Mouse (Mus musculus): ENCODE results near the gene Txn2. TPM values are rescaled to one million over a fixed set of nuclear protein-coding genes. Genes with fewer than 3 reads are reported as not detected.

Gene Txn2
- polyA plus RNA-seq, 1 experiment from 2014 or later, result 215 TPM

DNA sequence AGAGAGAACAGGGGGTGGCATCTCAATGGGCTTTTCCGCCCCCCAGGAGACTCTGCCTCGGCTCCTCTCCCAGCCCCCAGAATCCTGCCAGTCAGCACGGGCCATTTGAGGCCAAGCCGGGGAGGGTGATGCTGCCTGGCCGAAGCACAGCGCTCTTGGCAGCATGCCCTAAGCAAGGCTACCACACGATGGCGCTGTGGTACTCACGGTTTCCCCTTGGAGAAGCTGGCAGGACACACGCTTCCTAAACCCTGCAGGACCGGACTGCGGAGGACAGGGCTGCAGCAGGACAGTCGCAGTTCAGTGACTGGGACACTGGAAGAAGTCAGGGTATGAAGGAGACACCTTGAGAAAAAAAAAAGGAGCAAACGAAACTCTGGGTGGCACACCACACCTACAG, 5.0 kb upstream of the Txn2 start:
- 0 out of 2 replicates have a peak, but pooled peaks have one; percentile 27 for ATAC-seq (ENCODE audit: insufficient number of reproducible peaks, insufficient read depth, low FRiP score, low TSS enrichment, low read depth)
- no peak overlapping the region for H3K27ac ChIP-seq
- H3K9ac ChIP-seq (replicated peaks), result no peak overlapping the region; the same call in 1 of the 2 replicates
- no peaks in the 10 kb centered on the region for H3K36me3 ChIP-seq
- H3K27me3 ChIP-seq, result peaks cover 5% of the 10 kb centered on the region; the same call in 1 of the 2 replicates
- H3K9me3 ChIP-seq, result no peaks in the 10 kb centered on the region
- H3K4me3 ChIP-seq (replicated peaks), result no peak overlapping the region
- WGBS, result under 1% methylated on average over 14 of the region's 14 CpGs
- H3K4me1 ChIP-seq (replicated peaks), result peaks cover 13% of the 10 kb centered on the region
- H3K4me2 ChIP-seq, result peak overlapping the region; percentile 38

DNA sequence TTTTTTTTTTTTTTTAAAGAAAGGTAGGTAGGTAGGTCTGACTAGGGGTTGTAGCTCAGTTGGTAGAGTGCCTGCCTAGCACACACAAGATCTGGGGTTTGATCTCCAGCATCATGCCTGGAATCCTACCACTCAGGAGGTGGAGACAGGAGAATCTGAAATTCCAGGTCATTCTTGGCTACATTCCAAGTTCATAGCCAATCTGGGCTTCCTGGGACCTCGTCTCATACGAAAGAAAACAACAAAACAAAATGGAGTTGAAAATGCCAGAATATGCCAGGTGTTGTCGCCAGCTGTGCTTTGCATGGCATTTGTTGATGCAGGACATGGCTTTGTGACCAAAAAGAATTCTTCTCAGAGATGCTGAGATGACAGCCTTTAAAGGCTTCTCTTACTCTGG, 4.4 kb upstream of the Txn2 start:
- no peak overlapping the region for H3K27ac ChIP-seq
- 78% methylated on average over 3 of the region's 3 CpGs for WGBS

DNA sequence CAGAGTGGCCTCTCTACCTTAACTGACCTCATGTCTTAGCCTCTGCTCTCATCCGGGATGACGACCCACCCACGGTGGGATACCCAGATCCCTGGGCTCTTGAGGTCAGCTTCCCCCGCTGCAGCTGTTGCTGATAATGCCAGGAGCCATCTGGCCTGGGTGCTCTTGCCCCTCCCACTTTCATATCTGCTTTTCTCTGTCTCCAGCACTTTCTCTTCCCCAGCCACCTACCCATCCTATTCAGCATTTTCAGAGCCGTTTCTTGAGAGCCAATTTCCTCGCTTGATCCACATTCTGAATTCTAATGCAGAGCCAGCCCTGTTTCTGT, 2.8 kb upstream of the Txn2 start:
- 55% methylated on average over 6 of the region's 6 CpGs for WGBS
- ATAC-seq (ENCODE audit: insufficient number of reproducible peaks, insufficient read depth, low FRiP score, low TSS enrichment, low read depth), result no peak
- Histone ChIP-seq H3K9me3 (no peaks in the 10 kb centered on the region), H3K4me1 (replicated peaks) (peaks cover 21% of the 10 kb centered on the region), H3K36me3 (peaks cover 12% of the 10 kb centered on the region), H3K4me2 (no peak overlapping the region), H3K9ac (replicated peaks) (no peak overlapping the region), H3K4me3 (replicated peaks) (no peak overlapping the region), H3K27ac (no peak overlapping the region), H3K27me3 (peaks cover 5% of the 10 kb centered on the region; the same call in 1 of the 2 replicates)

More for the DNA sequence above, 4.4 kb upstream of the Txn2 start:
- Histone ChIP-seq H3K9me3 (no peaks in the 10 kb centered on the region), H3K4me1 (replicated peaks) (peaks cover 13% of the 10 kb centered on the region), H3K4me3 (replicated peaks) (no peak overlapping the region), H3K9ac (replicated peaks) (no peak overlapping the region; the same call in 1 of the 2 replicates), H3K4me2 (peak overlapping the region; percentile 38; the same call in 1 of the 2 replicates), H3K36me3 (no peaks in the 10 kb centered on the region), H3K27me3 (peaks cover 5% of the 10 kb centered on the region; the same call in 1 of the 2 replicates)
- ATAC-seq (ENCODE audit: insufficient number of reproducible peaks, insufficient read depth, low FRiP score, low TSS enrichment, low read depth), result no peak

DNA sequence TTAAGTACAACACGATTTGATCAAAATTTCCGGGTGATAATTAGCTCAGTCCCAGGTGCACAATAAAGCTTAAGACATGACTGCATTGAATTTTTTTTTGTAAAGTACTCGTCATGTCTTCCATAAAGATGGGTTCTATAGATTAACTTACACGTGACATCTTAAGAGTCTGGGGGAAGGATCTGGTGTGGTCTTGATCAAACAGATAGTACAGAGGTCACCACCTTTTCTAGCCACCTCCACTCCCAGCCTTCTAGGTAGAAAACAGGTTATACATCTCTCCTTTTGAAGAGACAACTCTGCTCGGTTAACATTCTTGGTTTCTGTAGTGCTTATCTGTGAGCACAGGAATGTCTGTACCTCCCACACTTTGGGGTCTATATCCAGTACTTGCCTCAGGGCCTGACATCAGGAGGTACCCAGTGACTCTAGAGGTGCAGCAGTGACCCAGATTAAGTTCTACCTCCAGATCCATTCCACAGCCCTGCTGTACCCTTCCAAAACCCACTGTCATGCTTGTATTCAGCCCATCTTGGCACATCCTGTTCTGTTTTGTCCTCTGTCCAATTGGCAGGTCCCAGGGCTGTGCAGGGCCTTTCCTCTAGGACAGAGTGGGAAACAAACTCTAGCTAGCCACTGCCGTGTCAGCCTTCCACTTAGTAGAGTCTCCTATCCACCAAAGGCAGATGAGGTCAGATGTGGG, 2.3 kb upstream of the Txn2 start:
- 74% methylated on average over 6 of the region's 6 CpGs for WGBS
- Histone ChIP-seq H3K27ac (no peak overlapping the region), H3K9ac (replicated peaks) (no peak overlapping the region), H3K36me3 (peaks cover 17% of the 10 kb centered on the region), H3K4me2 (no peak overlapping the region), H3K9me3 (no peaks in the 10 kb centered on the region), H3K4me1 (replicated peaks) (peaks cover 21% of the 10 kb centered on the region), H3K4me3 (replicated peaks) (no peak overlapping the region), H3K27me3 (peaks cover 5% of the 10 kb centered on the region; the same call in 1 of the 2 replicates)
- no peak for ATAC-seq (ENCODE audit: insufficient number of reproducible peaks, insufficient read depth, low FRiP score, low TSS enrichment, low read depth)

DNA sequence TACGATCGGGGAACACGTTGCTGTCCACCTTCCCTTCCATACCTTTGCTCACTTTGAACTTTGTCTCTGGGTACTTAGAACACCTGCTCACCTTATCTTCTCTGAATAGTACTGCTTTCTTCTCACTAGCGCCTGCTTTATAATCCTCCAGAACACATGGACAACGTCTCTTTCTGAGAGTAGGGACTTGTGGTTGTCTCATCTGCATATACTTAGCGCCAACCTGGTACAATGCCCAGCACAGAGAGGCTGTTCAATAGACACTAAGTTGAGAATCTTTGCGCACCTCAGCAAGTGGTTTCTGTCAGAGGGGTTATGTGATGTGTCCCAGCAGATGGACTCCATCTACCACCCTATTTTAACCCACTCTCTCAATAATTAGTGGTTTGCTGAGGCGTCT, 998 bp upstream of the Txn2 start:
- 52% methylated on average over 8 of the region's 8 CpGs for WGBS
- Histone ChIP-seq H3K36me3 (peaks cover 28% of the 10 kb centered on the region), H3K4me1 (replicated peaks) (peaks cover 21% of the 10 kb centered on the region), H3K9me3 (no peaks in the 10 kb centered on the region), H3K27ac (no peak overlapping the region), H3K9ac (replicated peaks) (0 out of 2 replicates have a peak overlapping the region, but pooled peaks have one; percentile 68), H3K4me2 (peak overlapping the region; percentile 77), H3K27me3 (peaks cover 5% of the 10 kb centered on the region; the same call in 1 of the 2 replicates), H3K4me3 (replicated peaks) (peak overlapping the region; percentile 71)
- no peak for ATAC-seq (ENCODE audit: insufficient number of reproducible peaks, insufficient read depth, low FRiP score, low TSS enrichment, low read depth)

DNA sequence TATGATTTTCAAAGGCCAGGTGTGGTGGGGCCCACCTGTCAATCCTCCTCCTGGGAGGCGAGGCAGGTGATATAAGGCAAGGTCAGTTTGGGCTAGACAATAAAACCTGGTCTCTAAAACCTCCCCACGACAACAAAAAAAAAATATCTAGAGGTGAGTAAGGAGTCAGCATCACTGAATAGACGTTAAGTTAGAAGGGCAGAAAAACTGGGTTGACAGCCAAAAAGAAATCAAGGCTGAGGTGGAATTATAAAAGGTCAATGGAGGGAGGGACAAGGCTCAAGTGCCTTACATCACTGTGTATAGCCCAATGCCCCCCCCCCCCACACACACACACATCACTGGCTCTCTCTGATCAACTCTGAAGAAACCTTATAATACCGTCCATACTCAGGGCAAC, 715 bp downstream of the Txn2 start:
- 21% methylated on average over 4 of the region's 4 CpGs for WGBS
- peaks cover 18% of the 10 kb centered on the region for H3K4me1 ChIP-seq (replicated peaks)
- H3K36me3 ChIP-seq, result peaks cover 45% of the 10 kb centered on the region
- ATAC-seq (ENCODE audit: insufficient number of reproducible peaks, insufficient read depth, low FRiP score, low TSS enrichment, low read depth), result no peak
- H3K4me2 ChIP-seq, result peak overlapping the region; percentile 77
- H3K9ac ChIP-seq (replicated peaks), result peak overlapping the region; percentile 73
- no peaks in the 10 kb centered on the region for H3K9me3 ChIP-seq
- H3K27me3 ChIP-seq, result no peaks in the 10 kb centered on the region
- H3K27ac ChIP-seq, result no peak overlapping the region
- H3K4me3 ChIP-seq (replicated peaks), result peak overlapping the region; percentile 71

DNA sequence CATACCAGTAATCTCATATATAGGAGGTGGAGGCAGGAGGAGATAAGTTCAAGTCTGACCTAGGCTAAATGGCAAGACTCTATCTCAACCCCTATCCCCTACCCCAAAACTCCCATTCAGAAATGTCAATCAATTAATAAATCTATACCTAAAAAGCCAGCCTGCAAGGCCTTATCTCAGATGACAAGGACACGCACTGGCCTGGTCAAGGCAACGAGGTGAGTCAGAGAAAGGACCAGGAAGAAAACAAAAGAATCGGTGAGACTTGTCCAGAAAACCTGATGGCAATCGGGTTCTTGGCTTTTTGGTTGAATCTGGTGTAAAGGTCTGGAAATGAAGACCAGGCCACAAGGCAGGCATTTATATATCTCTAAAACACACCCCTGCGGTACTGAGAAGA, 1.9 kb downstream of the Txn2 start:
- no peaks in the 10 kb centered on the region for H3K27me3 ChIP-seq
- WGBS, result 97% methylated on average over 5 of the region's 5 CpGs
- no peaks in the 10 kb centered on the region for H3K9me3 ChIP-seq
- H3K9ac ChIP-seq (replicated peaks), result no peak overlapping the region
- H3K4me1 ChIP-seq (replicated peaks), result peaks cover 18% of the 10 kb centered on the region
- H3K27ac ChIP-seq, result no peak overlapping the region
- no peak overlapping the region for H3K4me2 ChIP-seq
- no peak for ATAC-seq (ENCODE audit: insufficient number of reproducible peaks, insufficient read depth, low FRiP score, low TSS enrichment, low read depth)
- H3K4me3 ChIP-seq (replicated peaks), result 0 out of 2 replicates have a peak overlapping the region, but pooled peaks have one; percentile 71
- H3K36me3 ChIP-seq, result peaks cover 57% of the 10 kb centered on the region

DNA sequence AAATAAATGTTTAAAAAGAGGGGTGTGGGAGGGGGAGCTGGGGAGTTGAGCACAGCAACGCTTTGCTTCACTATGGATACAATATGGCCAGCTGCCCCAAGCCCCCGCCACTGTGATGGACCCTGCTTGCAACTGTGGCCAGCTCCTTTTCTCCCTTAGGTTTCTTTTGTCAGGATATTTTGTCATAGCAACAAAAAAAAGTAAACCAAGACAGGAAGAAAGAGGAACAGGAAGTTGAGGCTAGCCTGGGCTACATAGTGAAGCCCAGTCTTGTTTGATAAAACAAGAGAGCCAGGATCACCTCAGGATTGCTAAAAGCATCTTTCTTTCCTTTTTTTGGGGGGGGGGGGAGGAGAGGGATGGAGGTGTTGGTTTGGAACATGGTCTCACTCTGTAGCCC, 3.6 kb downstream of the Txn2 start:
- WGBS, result 95% methylated on average over 2 of the region's 2 CpGs
- no peak overlapping the region for H3K27ac ChIP-seq

DNA sequence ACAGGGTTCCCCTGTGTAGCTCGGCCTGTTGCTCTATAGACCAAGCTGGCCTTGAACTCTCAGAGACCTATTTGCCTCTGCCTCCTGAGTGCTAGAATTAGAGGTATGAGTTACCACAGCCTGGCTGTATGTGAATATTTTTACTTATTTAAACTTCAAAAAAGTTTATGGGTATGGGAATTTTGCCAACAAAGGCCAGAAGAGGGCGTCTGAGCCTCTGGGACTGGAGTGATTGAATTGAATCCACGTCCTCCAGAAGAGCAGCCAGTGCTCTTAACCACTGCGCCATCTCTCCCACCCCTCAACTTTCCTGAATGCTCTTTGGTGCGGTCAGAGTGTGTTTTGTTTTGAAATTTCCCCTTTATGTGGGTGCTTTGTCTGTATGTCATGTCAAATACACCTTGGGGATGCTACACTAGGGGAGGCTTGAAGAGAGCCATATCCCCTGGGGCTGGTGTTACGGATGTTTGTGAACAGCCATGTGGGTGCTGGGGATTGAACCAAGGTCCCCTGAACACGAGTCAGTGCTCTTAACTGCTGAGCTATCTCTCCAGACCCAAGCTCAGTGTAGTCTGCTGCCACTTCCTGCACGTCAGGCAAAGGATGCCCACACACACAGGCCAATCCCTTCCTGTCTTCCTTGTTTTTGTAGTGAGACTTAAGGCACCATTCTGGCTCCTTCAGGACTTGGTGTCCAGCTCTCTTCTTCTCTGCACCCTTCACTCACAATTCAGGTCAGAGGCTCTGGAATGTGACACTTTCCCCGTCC, 5.4 kb downstream of the Txn2 start:
- WGBS, result 68% methylated on average over 9 of the region's 9 CpGs
- Histone ChIP-seq H3K36me3 (peaks cover 84% of the 10 kb centered on the region), H3K4me3 (replicated peaks) (no peak overlapping the region), H3K27me3 (no peaks in the 10 kb centered on the region), H3K9me3 (no peaks in the 10 kb centered on the region), H3K4me2 (no peak overlapping the region), H3K9ac (replicated peaks) (no peak overlapping the region), H3K4me1 (replicated peaks) (peaks cover 11% of the 10 kb centered on the region), H3K27ac (no peak overlapping the region)
- no peak for ATAC-seq (ENCODE audit: insufficient number of reproducible peaks, insufficient read depth, low FRiP score, low TSS enrichment, low read depth)

More for the DNA sequence above, 3.6 kb downstream of the Txn2 start:
- H3K4me2 ChIP-seq, result no peak overlapping the region
- peaks cover 18% of the 10 kb centered on the region for H3K4me1 ChIP-seq (replicated peaks)
- no peak overlapping the region for H3K9ac ChIP-seq (replicated peaks)
- H3K4me3 ChIP-seq (replicated peaks), result no peak overlapping the region
- no peak for ATAC-seq (ENCODE audit: insufficient number of reproducible peaks, insufficient read depth, low FRiP score, low TSS enrichment, low read depth)
- H3K36me3 ChIP-seq, result peaks cover 71% of the 10 kb centered on the region
- H3K9me3 ChIP-seq, result no peaks in the 10 kb centered on the region
- no peaks in the 10 kb centered on the region for H3K27me3 ChIP-seq

DNA sequence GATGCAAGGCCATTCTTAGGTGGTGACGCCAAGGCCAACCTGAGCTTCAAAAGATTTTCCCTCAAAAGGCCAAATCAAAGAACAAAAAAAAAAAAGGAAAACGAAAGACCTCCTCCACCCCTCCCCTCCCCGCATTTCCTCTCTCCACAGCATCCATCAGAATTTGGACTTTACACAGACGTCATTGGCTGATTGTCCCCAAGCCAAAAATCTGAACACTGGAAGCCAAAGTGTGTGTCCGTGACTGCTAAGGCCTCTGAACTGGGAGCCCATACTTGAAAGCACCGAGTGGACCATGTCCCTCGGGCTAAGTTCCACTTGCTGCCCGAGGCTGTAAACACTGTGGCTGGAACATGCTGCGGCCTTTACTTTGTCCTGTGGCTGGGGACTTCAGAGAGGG, 6.1 kb downstream of the Txn2 start:
- 85% methylated on average over 9 of the region's 9 CpGs for WGBS
- H3K4me2 ChIP-seq, result no peak overlapping the region
- H3K4me3 ChIP-seq (replicated peaks), result no peak overlapping the region
- no peak overlapping the region for H3K27ac ChIP-seq
- H3K27me3 ChIP-seq, result no peaks in the 10 kb centered on the region
- no peaks in the 10 kb centered on the region for H3K9me3 ChIP-seq
- ATAC-seq (ENCODE audit: insufficient number of reproducible peaks, insufficient read depth, low FRiP score, low TSS enrichment, low read depth), result no peak
- peaks cover 6% of the 10 kb centered on the region for H3K4me1 ChIP-seq (replicated peaks)
- no peak overlapping the region for H3K9ac ChIP-seq (replicated peaks)
- H3K36me3 ChIP-seq, result peaks cover 90% of the 10 kb centered on the region

DNA sequence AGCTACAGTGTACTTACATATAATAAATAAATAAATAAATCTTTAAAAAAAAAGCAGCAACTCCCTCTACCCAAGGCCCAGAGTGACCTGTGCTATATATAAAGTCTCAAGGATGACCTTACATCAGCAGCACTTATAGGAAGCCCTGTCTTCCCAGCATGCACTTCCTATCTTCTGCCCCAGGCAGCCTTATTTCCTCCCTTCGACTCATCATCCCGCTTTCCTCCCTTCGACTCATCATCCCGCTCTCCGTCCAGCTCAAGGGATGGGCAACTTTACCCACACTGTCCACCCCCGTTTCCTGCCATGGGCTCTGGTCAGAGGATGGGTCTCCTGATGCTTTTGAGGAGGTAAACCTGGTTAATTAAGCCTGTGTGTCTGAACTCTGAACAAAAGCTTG, 7.2 kb downstream of the Txn2 start:
- H3K27ac ChIP-seq, result no peak overlapping the region
- no peak for ATAC-seq (ENCODE audit: insufficient number of reproducible peaks, insufficient read depth, low FRiP score, low TSS enrichment, low read depth)
- H3K9ac ChIP-seq (replicated peaks), result no peak overlapping the region
- H3K27me3 ChIP-seq, result no peaks in the 10 kb centered on the region
- no peaks in the 10 kb centered on the region for H3K4me1 ChIP-seq (replicated peaks)
- no peaks in the 10 kb centered on the region for H3K9me3 ChIP-seq
- H3K36me3 ChIP-seq, result peaks cover 85% of the 10 kb centered on the region
- no peak overlapping the region for H3K4me2 ChIP-seq
- H3K4me3 ChIP-seq (replicated peaks), result no peak overlapping the region
- WGBS, result 90% methylated on average over 6 of the region's 6 CpGs
